Mouse (Mus musculus) bone marrow macrophage, adult 2 months (primary cell): ENCODE measurements around the gene B4galt4.

Experiments
- CTCF ChIP-seq: IDR thresholded peaks from 2 replicates; pipeline ENCODE4 v1.5.1; 2012; ENCODE audit warnings: low read depth, mild to moderate bottlenecking, low read length, moderate library complexity
- POLR2A ChIP-seq: IDR thresholded peaks from 2 replicates; pipeline ENCODE4 v1.6.1; 2012; ENCODE audit warnings: mild to moderate bottlenecking, low read depth, low read length, borderline replicate concordance

DNA sequence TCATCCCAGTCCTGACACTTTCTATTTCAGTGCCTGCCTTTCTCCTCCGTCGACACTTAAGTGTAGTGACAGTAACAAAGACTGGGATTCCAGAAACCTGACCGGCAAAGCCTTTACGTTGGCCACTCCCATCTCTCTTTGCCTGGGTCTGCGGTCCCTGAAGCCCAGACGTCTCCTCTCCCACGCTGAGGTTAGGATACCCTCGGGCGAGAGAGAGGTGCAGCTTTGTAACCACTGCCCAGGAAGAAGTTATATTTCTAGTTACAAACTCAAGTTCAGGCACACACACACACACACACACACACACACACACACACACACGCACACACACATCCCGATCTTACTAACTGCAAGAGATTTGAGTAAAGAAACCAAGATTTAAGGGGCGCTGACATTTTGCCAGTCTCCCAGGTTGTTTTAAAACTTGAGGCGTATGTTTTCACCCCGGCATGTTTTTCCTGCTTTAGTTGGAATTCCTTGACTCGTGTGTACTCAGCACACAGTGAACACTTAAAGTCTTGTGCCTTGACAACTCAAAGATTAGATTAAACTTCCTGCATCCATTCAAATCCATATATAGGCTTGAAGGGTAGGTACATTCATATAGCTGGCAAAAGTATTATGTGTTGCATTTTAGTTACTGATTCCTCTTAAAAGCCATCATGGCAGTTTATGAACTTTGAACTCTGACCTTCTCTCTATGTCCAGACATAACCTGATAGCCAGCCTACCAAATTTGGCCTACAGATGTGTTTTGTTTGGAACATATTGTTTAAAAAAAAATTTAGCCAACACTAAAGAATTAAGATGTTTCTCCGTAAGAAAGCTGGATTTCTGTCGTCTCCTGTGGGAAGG is 28.4 kb upstream of the B4galt4 start:
- TF ChIP-seq CTCF (no peak), POLR2A (no peak)
